Mouse (Mus musculus) hindbrain, embryonic 11.5 days (tissue): ENCODE measurements around the gene Kif28. TPM values are rescaled to one million over a fixed set of nuclear protein-coding genes. Genes with fewer than 3 reads are reported as not detected.
"Not testable (repeated sequence)": the region's sequence is repeated elsewhere in the genome, so short reads cannot be mapped to it uniquely, and the experiment has no call there.

Experiments
- ATAC-seq: fragments of 200-750 bp; cut with Nextera tagmentation; 2 replicates; pipeline ENCODE4 v1.8.0; 2017; ENCODE audit warnings: mild to moderate bottlenecking, moderate TSS enrichment, moderate library complexity; ENCODE audit not compliant: low FRiP score
- DNase-seq: peaks from one replicate; pipeline ENCODE4 v3.0.0-alpha.2; 2015; ENCODE audit warnings: low spot score
- H3K27ac ChIP-seq: fragments of 300-500 bp; sonication (generic); 2 replicates; pipeline ENCODE4 v1.5.1; 2014; ENCODE audit warnings: mild to moderate bottlenecking, low read depth, low read length
- H3K27me3 ChIP-seq: fragments of 300-500 bp; sonication (generic); 2 replicates; pipeline ENCODE4 v1.6.1; 2014; ENCODE audit warnings: mild to moderate bottlenecking, low read length, moderate library complexity, mixed read lengths; ENCODE audit not compliant: control insufficient read depth, insufficient read depth
- H3K36me3 ChIP-seq: fragments of 300-500 bp; sonication (generic); 2 replicates; pipeline ENCODE4 v1.6.1; 2014; ENCODE audit warnings: mild to moderate bottlenecking, low read length, moderate library complexity, mixed read lengths; ENCODE audit not compliant: control insufficient read depth, insufficient read depth
- H3K4me1 ChIP-seq: fragments of 300-500 bp; sonication (generic); replicated peaks from 2 replicates; pipeline ENCODE4 v1.6.1; 2014; ENCODE audit warnings: low read length, mixed read lengths; ENCODE audit not compliant: control insufficient read depth, insufficient read depth
- H3K4me2 ChIP-seq: fragments of 300-500 bp; sonication (generic); replicated peaks from 2 replicates; pipeline ENCODE4 v1.6.1; 2014; ENCODE audit warnings: mild to moderate bottlenecking, low read depth, low read length
- H3K4me3 ChIP-seq: fragments of 300-500 bp; sonication (generic); 2 replicates; pipeline ENCODE4 v1.5.1; 2014; ENCODE audit warnings: low read depth, low read length
- H3K9ac ChIP-seq: fragments of 300-500 bp; sonication (generic); 2 replicates; pipeline ENCODE4 v1.6.1; 2014; ENCODE audit warnings: low read depth, low read length
- H3K9me3 ChIP-seq: fragments of 300-500 bp; sonication (generic); 2 replicates; pipeline ENCODE4 v1.6.1; 2016; ENCODE audit warnings: low read length; ENCODE audit not compliant: control insufficient read depth
- WGBS: fragments of 180-500 bp; shearing (Covaris S2); extraction: QIAGEN DNeasy Blood & Tissue Kit; methylation state at CpG from one replicate; pipeline ENCODE4 v1.1.7; 2014; 5-methylcytosine and 5-hydroxymethylcytosine counted together
- polyA plus RNA-seq: library from polyadenylated mRNA; unstranded; fragments of >200 nt; fragmentation: Nextera tagmentation; extraction: Ambion mirVana; gene quantifications from 2 replicates; pipeline ENCODE4 v1.2.1, GENCODE M21; 2014

The Kif28 gene
- polyA plus RNA-seq, 1 experiment from 2014 or later: not detected

- Histone ChIP-seq H3K4me2 (no peak overlapping the region), H3K27ac (no peak overlapping the region), H3K36me3 (no peaks in the 10 kb centered on the region), H3K9me3 (no peaks in the 10 kb centered on the region), H3K9ac (no peak overlapping the region), H3K27me3 (no peaks in the 10 kb centered on the region), H3K4me1 (no peaks in the 10 kb centered on the region), H3K4me3 (no peak overlapping the region)
- 87% methylated on average over 6 of the region's 6 CpGs for WGBS
- DNase-seq: no peak
- ATAC-seq: no peak
These were observed 56.7 kb downstream of the Kif28 start for GRCm38 (mm10) chr1:179688415-179688814.

- Histone ChIP-seq H3K36me3 (no peaks in the 10 kb centered on the region), H3K9ac (no peak overlapping the region), H3K27me3 (no peaks in the 10 kb centered on the region), H3K4me3 (no peak overlapping the region), H3K9me3 (no peaks in the 10 kb centered on the region), H3K4me1 (no peaks in the 10 kb centered on the region), H3K4me2 (no peak overlapping the region), H3K27ac (no peak overlapping the region)
- ATAC-seq (no peak), DNase-seq (no peak)
- 93% methylated on average over 3 of the region's 3 CpGs for WGBS
These were observed 57.1 kb downstream of the Kif28 start for GRCm38 (mm10) chr1:179687966-179688365.

- Histone ChIP-seq H3K9ac (no peak overlapping the region), H3K4me3 (no peak overlapping the region), H3K9me3 (no peaks in the 10 kb centered on the region), H3K4me2 (no peak overlapping the region), H3K36me3 (no peaks in the 10 kb centered on the region), H3K4me1 (no peaks in the 10 kb centered on the region), H3K27me3 (no peaks in the 10 kb centered on the region), H3K27ac (no peak overlapping the region)
- no peak for DNase-seq
- no peak for ATAC-seq
- 97% methylated on average over 1 of the region's 1 CpGs for WGBS
These were observed 57.8 kb downstream of the Kif28 start for GRCm38 (mm10) chr1:179687305-179687704.

- H3K4me3 ChIP-seq: no peak overlapping the region
- no peak overlapping the region for H3K4me2 ChIP-seq
- no peak for ATAC-seq
- no peak for DNase-seq
- H3K4me1 ChIP-seq: no peaks in the 10 kb centered on the region
- H3K27me3 ChIP-seq: no peaks in the 10 kb centered on the region
- WGBS: 85% methylated on average over 5 of the region's 5 CpGs
- no peak overlapping the region for H3K27ac ChIP-seq
- H3K36me3 ChIP-seq: no peaks in the 10 kb centered on the region
- no peak overlapping the region for H3K9ac ChIP-seq
- no peaks in the 10 kb centered on the region for H3K9me3 ChIP-seq
These were observed 58.3 kb downstream of the Kif28 start for GRCm38 (mm10) chr1:179686781-179687180.

- WGBS: 94% methylated on average over 6 of the region's 6 CpGs
- no peak overlapping the region for H3K27ac ChIP-seq
- no peaks in the 10 kb centered on the region for H3K36me3 ChIP-seq
- no peaks in the 10 kb centered on the region for H3K27me3 ChIP-seq
- ATAC-seq (no peak), DNase-seq (no peak)
- H3K9me3 ChIP-seq: no peaks in the 10 kb centered on the region
- no peak overlapping the region for H3K9ac ChIP-seq
- H3K4me1 ChIP-seq: no peaks in the 10 kb centered on the region
- H3K4me3 ChIP-seq: no peak overlapping the region
- no peak overlapping the region for H3K4me2 ChIP-seq
These were observed 58.7 kb downstream of the Kif28 start for GRCm38 (mm10) chr1:179686348-179686747.

GRCm38 (mm10) chr1:179682753-179683152, 62.3 kb downstream of the Kif28 start:
- not testable (repeated sequence) for ATAC-seq, H3K36me3 ChIP-seq, H3K4me1 ChIP-seq, H3K4me3 ChIP-seq, H3K9ac ChIP-seq, H3K27me3 ChIP-seq, DNase-seq, H3K27ac ChIP-seq, H3K4me2 ChIP-seq, H3K9me3 ChIP-seq
- 87% methylated on average over 9 of the region's 10 CpGs for WGBS

GRCm38 (mm10) chr1:179679326-179679725, 65.7 kb downstream of the Kif28 start:
- Histone ChIP-seq H3K27me3 (no peaks in the 10 kb centered on the region), H3K4me2 (no peak overlapping the region), H3K27ac (no peak overlapping the region), H3K9ac (no peak overlapping the region), H3K4me3 (no peak overlapping the region), H3K9me3 (no peaks in the 10 kb centered on the region), H3K4me1 (no peaks in the 10 kb centered on the region), H3K36me3 (no peaks in the 10 kb centered on the region)
- no peak for DNase-seq
- ATAC-seq: no peak
- WGBS: 98% methylated on average over 4 of the region's 4 CpGs

GRCm38 (mm10) chr1:179677031-179677430, 68.0 kb downstream of the Kif28 start:
- DNase-seq (no peak), ATAC-seq (no peak)
- no peak overlapping the region for H3K9ac ChIP-seq
- no peak overlapping the region for H3K4me3 ChIP-seq
- H3K9me3 ChIP-seq: no peaks in the 10 kb centered on the region
- H3K4me2 ChIP-seq: no peak overlapping the region
- H3K27ac ChIP-seq: no peak overlapping the region
- H3K27me3 ChIP-seq: no peaks in the 10 kb centered on the region
- H3K4me1 ChIP-seq: no peaks in the 10 kb centered on the region
- no peaks in the 10 kb centered on the region; the same call in 1 of the 2 replicates for H3K36me3 ChIP-seq
- WGBS: 89% methylated on average over 2 of the region's 2 CpGs

GRCm38 (mm10) chr1:179674355-179674754, 70.7 kb downstream of the Kif28 start:
- Histone ChIP-seq H3K27me3 (no peaks in the 10 kb centered on the region), H3K9me3 (no peaks in the 10 kb centered on the region), H3K4me3 (no peak overlapping the region), H3K36me3 (no peaks in the 10 kb centered on the region; the same call in 1 of the 2 replicates), H3K4me1 (peaks cover 1% of the 10 kb centered on the region; the same call in 1 of the 2 replicates), H3K4me2 (no peak overlapping the region), H3K27ac (no peak overlapping the region), H3K9ac (no peak overlapping the region)
- ATAC-seq (no peak), DNase-seq (no peak)
- WGBS: 97% methylated on average over 3 of the region's 3 CpGs
